Mouse (Mus musculus) kidney, adult 2 months (tissue): ENCODE data around the gene Notch4. TPM values are rescaled to one million over a fixed set of nuclear protein-coding genes. Genes with fewer than 3 reads are reported as not detected.

Source experiments
- DNase-seq: peaks from one replicate; pipeline ENCODE4 v3.0.0; 2021
- H3K27ac ChIP-seq: fragments of 200-500 bp; 2 replicates; pipeline ENCODE4 v1.5.1; 2012; ENCODE audit warnings: low read depth, low read length, control low read depth, inconsistent platforms; ENCODE audit not compliant: insufficient read depth
- H3K27me3 ChIP-seq: fragments of 200-500 bp; replicated peaks from 2 replicates; pipeline ENCODE4 v1.6.1; 2012; ENCODE audit warnings: mild to moderate bottlenecking, moderate library complexity, low read length, inconsistent platforms; ENCODE audit not compliant: control insufficient read depth, insufficient read depth
- H3K36me3 ChIP-seq: fragments of 200-500 bp; 2 replicates; pipeline ENCODE4 v1.6.1; 2012; ENCODE audit warnings: mild to moderate bottlenecking, moderate library complexity, low read length, inconsistent platforms; ENCODE audit not compliant: control insufficient read depth, insufficient read depth
- H3K4me1 ChIP-seq: fragments of 200-500 bp; 2 replicates; pipeline ENCODE4 v1.6.1; 2011; ENCODE audit warnings: low read length; ENCODE audit not compliant: control insufficient read depth, insufficient read depth
- H3K4me3 ChIP-seq: fragments of 200-500 bp; 2 replicates; pipeline ENCODE4 v1.5.1; 2011; ENCODE audit warnings: mild to moderate bottlenecking, low read depth, low read length, control low read depth; ENCODE audit not compliant: insufficient read depth
- CTCF ChIP-seq: fragments of 200-500 bp; conservative IDR thresholded peaks from 2 replicates; pipeline ENCODE4 v1.5.1; 2011; ENCODE audit warnings: low read depth, mild to moderate bottlenecking, control low read depth, low read length, moderate library complexity, mixed read lengths; ENCODE audit not compliant: insufficient read depth, insufficient read length
- POLR2A ChIP-seq: fragments of 200-500 bp; IDR thresholded peaks from one replicate; pipeline ENCODE4 v1.6.1; 2011; ENCODE audit warnings: low read depth, low read length, control low read depth
- WGBS: fragments of 180-500 bp; shearing (Covaris S2); methylation state at CpG from one replicate; pipeline ENCODE4 v1.1.7; 2018; 5-methylcytosine and 5-hydroxymethylcytosine counted together
- polyA plus RNA-seq: library from polyadenylated mRNA; depleted of rRNA; stranded (reverse); fragments of >200 nt; gene quantifications from 2 replicates; pipeline ENCODE4 v1.2.3, GENCODE M21; 2012

Gene Notch4
- polyA plus RNA-seq, 1 experiment = 14.4 TPM

- Histone ChIP-seq H3K36me3 (no peaks in the 10 kb centered on the region), H3K4me1 (no peaks in the 10 kb centered on the region), H3K27me3 (no peaks in the 10 kb centered on the region), H3K4me3 (no peak overlapping the region), H3K27ac (no peak overlapping the region)
- no peak for DNase-seq
- 88% methylated on average over 1 of the region's 1 CpGs for WGBS
- TF ChIP-seq CTCF (no peak), POLR2A (no peak)
Measured at GRCm38 (mm10) chr17:34546797-34547196, 17.3 kb upstream of the Notch4 start.

- TF ChIP-seq POLR2A (no peak), CTCF (no peak)
Measured at GRCm38 (mm10) chr17:34547601-34548000, 16.5 kb upstream of the Notch4 start.

GRCm38 (mm10) chr17:34549156-34549555 is 14.9 kb upstream of the Notch4 start:
- Histone ChIP-seq H3K36me3 (no peaks in the 10 kb centered on the region), H3K27ac (no peak overlapping the region), H3K27me3 (no peaks in the 10 kb centered on the region), H3K4me3 (no peak overlapping the region), H3K4me1 (no peaks in the 10 kb centered on the region)
- no peak for TF ChIP-seq CTCF
- no peak for TF ChIP-seq POLR2A
- no peak for DNase-seq
- WGBS = 79% methylated on average over 3 of the region's 3 CpGs

More at GRCm38 (mm10) chr17:34547601-34548000, 16.5 kb upstream of the Notch4 start:
- WGBS = 85% methylated on average over 4 of the region's 4 CpGs
- H3K4me3 ChIP-seq = no peak overlapping the region
- no peaks in the 10 kb centered on the region for H3K4me1 ChIP-seq
- no peak for DNase-seq
- no peaks in the 10 kb centered on the region for H3K27me3 ChIP-seq
- H3K27ac ChIP-seq = no peak overlapping the region
- no peaks in the 10 kb centered on the region for H3K36me3 ChIP-seq

GRCm38 (mm10) chr17:34549843-34550242 is 14.2 kb upstream of the Notch4 start:
- H3K4me3 ChIP-seq = no peak overlapping the region
- H3K36me3 ChIP-seq = no peaks in the 10 kb centered on the region
- H3K4me1 ChIP-seq = no peaks in the 10 kb centered on the region
- H3K27me3 ChIP-seq = no peaks in the 10 kb centered on the region
- no peak for DNase-seq
- WGBS = 68% methylated on average over 2 of the region's 2 CpGs
- TF ChIP-seq POLR2A = no peak
- TF ChIP-seq CTCF = no peak
- H3K27ac ChIP-seq = no peak overlapping the region

- no peaks in the 10 kb centered on the region for H3K36me3 ChIP-seq
- peak; percentile 91 for TF ChIP-seq CTCF
- no peak for TF ChIP-seq POLR2A
- WGBS = 20% methylated on average over 5 of the region's 5 CpGs
- H3K4me3 ChIP-seq = no peak overlapping the region
- DNase-seq = peak; percentile 83
- no peaks in the 10 kb centered on the region for H3K4me1 ChIP-seq
- no peak overlapping the region for H3K27ac ChIP-seq
- H3K27me3 ChIP-seq = no peaks in the 10 kb centered on the region
Measured at GRCm38 (mm10) chr17:34555483-34555882, 8.6 kb upstream of the Notch4 start.

GRCm38 (mm10) chr17:34556406-34556805 is 7.7 kb upstream of the Notch4 start:
- TF ChIP-seq CTCF = no peak
- TF ChIP-seq POLR2A = no peak
- H3K4me1 ChIP-seq = no peaks in the 10 kb centered on the region
- H3K36me3 ChIP-seq = no peaks in the 10 kb centered on the region
- no peak overlapping the region for H3K4me3 ChIP-seq
- no peaks in the 10 kb centered on the region for H3K27me3 ChIP-seq
- 85% methylated on average over 8 of the region's 8 CpGs for WGBS
- no peak for DNase-seq
- no peak overlapping the region for H3K27ac ChIP-seq

GRCm38 (mm10) chr17:34557411-34557810 is 6.7 kb upstream of the Notch4 start:
- 45% methylated on average over 11 of the region's 11 CpGs for WGBS
- TF ChIP-seq CTCF = no peak
- TF ChIP-seq POLR2A = no peak
- Histone ChIP-seq H3K4me1 (no peaks in the 10 kb centered on the region), H3K27me3 (no peaks in the 10 kb centered on the region), H3K36me3 (no peaks in the 10 kb centered on the region), H3K4me3 (no peak overlapping the region), H3K27ac (peak overlapping the region; percentile 21; the same call in 1 of the 2 replicates)
- peak; percentile 14 for DNase-seq

GRCm38 (mm10) chr17:34559116-34559515 is 5.0 kb upstream of the Notch4 start:
- no peaks in the 10 kb centered on the region for H3K36me3 ChIP-seq
- no peak for DNase-seq
- no peaks in the 10 kb centered on the region for H3K4me1 ChIP-seq
- TF ChIP-seq POLR2A (no peak), CTCF (no peak)
- no peak overlapping the region for H3K4me3 ChIP-seq
- 77% methylated on average over 7 of the region's 7 CpGs for WGBS
- H3K27me3 ChIP-seq = no peaks in the 10 kb centered on the region
- peak overlapping the region; percentile 62; the same call in 1 of the 2 replicates for H3K27ac ChIP-seq
